Mouse (Mus musculus) bone marrow, adult 2 months (tissue): ENCODE data around the gene Rps3a1.

Source experiments
- CTCF ChIP-seq: fragments of 200-500 bp; IDR thresholded peaks from 2 replicates; pipeline ENCODE4 v1.5.1; 2011; ENCODE audit warnings: low read length, control low read depth; ENCODE audit not compliant: control insufficient read depth, insufficient read depth
- POLR2A ChIP-seq: fragments of 200-500 bp; IDR thresholded peaks from 2 replicates; pipeline ENCODE4 v1.6.1; 2011; ENCODE audit warnings: low read depth, mild to moderate bottlenecking, control low read depth, low read length, borderline replicate concordance; ENCODE audit not compliant: control insufficient read depth

DNA sequence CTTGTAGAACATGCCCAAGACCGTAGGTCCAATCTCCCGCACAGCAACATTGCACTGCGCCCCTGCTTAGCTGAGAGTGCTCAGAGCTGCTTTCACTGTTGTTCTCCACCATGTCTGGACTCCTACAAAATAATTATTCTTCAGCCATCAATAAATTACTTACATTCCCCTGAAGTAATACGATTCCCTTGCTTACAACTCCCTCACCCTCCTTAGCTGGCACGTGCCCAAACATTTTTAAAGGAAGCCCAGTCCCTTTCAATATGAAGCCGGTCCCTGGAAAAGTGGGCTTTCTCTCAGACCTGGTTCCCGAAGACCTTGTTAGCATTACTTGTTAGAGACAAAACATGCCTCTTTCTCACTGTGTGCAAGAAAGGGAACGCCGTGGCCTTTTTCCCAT, 7.0 kb upstream of the Rps3a1 start:
- TF ChIP-seq CTCF, result no peak
- no peak for TF ChIP-seq POLR2A
